Mouse (Mus musculus) hindbrain, embryonic 11.5 days (tissue): Measurements from ENCODE around the gene Lamc1. TPM values are rescaled to one million over a fixed set of nuclear protein-coding genes. Genes with fewer than 3 reads are reported as not detected.

Experiments used
- ATAC-seq: fragments of 200-750 bp; cut with Nextera tagmentation; 2 replicates; pipeline ENCODE4 v1.8.0; 2017; ENCODE audit warnings: mild to moderate bottlenecking, moderate TSS enrichment, moderate library complexity; ENCODE audit not compliant: low FRiP score
- DNase-seq: peaks from one replicate; pipeline ENCODE4 v3.0.0-alpha.2; 2015; ENCODE audit warnings: low spot score
- H3K27ac ChIP-seq: fragments of 300-500 bp; sonication (generic); 2 replicates; pipeline ENCODE4 v1.5.1; 2014; ENCODE audit warnings: mild to moderate bottlenecking, low read depth, low read length
- H3K27me3 ChIP-seq: fragments of 300-500 bp; sonication (generic); 2 replicates; pipeline ENCODE4 v1.6.1; 2014; ENCODE audit warnings: mild to moderate bottlenecking, low read length, moderate library complexity, mixed read lengths; ENCODE audit not compliant: control insufficient read depth, insufficient read depth
- H3K36me3 ChIP-seq: fragments of 300-500 bp; sonication (generic); 2 replicates; pipeline ENCODE4 v1.6.1; 2014; ENCODE audit warnings: mild to moderate bottlenecking, low read length, moderate library complexity, mixed read lengths; ENCODE audit not compliant: control insufficient read depth, insufficient read depth
- H3K4me1 ChIP-seq: fragments of 300-500 bp; sonication (generic); replicated peaks from 2 replicates; pipeline ENCODE4 v1.6.1; 2014; ENCODE audit warnings: low read length, mixed read lengths; ENCODE audit not compliant: control insufficient read depth, insufficient read depth
- H3K4me2 ChIP-seq: fragments of 300-500 bp; sonication (generic); replicated peaks from 2 replicates; pipeline ENCODE4 v1.6.1; 2014; ENCODE audit warnings: mild to moderate bottlenecking, low read depth, low read length
- H3K4me3 ChIP-seq: fragments of 300-500 bp; sonication (generic); 2 replicates; pipeline ENCODE4 v1.5.1; 2014; ENCODE audit warnings: low read depth, low read length
- H3K9ac ChIP-seq: fragments of 300-500 bp; sonication (generic); 2 replicates; pipeline ENCODE4 v1.6.1; 2014; ENCODE audit warnings: low read depth, low read length
- H3K9me3 ChIP-seq: fragments of 300-500 bp; sonication (generic); 2 replicates; pipeline ENCODE4 v1.6.1; 2016; ENCODE audit warnings: low read length; ENCODE audit not compliant: control insufficient read depth
- WGBS: fragments of 180-500 bp; shearing (Covaris S2); extraction: QIAGEN DNeasy Blood & Tissue Kit; methylation state at CpG from one replicate; pipeline ENCODE4 v1.1.7; 2014; 5-methylcytosine and 5-hydroxymethylcytosine counted together
- polyA plus RNA-seq: library from polyadenylated mRNA; unstranded; fragments of >200 nt; fragmentation: Nextera tagmentation; extraction: Ambion mirVana; gene quantifications from 2 replicates; pipeline ENCODE4 v1.2.1, GENCODE M21; 2014

Lamc1 gene
- 25.3 and 28.4 TPM in 2 replicates for polyA plus RNA-seq

- peak; percentile 91 for DNase-seq
- Histone ChIP-seq H3K27ac (peak within 1 kb of the TSS; percentile 85), H3K4me3 (peak within 1 kb of the TSS; percentile 95), H3K36me3 (no peaks in the 10 kb centered on the region), H3K27me3 (no peaks in the 10 kb centered on the region), H3K9ac (peak within 1 kb of the TSS; percentile 76), H3K4me2 (peak within 1 kb of the TSS; percentile 97), H3K4me1 (0 out of 2 replicates have a peak, but pooled peaks cover 2% of the 10 kb centered on the region), H3K9me3 (no peaks in the 10 kb centered on the region)
- WGBS = under 1% methylated on average over 57 of the region's 85 CpGs
- peak; percentile 93 for ATAC-seq
Measured at GRCm38 (mm10) chr1:153332444-153333295, at the start of gene Lamc1. Lamc1 (minus strand) TSS chr1:153332786.

DNA sequence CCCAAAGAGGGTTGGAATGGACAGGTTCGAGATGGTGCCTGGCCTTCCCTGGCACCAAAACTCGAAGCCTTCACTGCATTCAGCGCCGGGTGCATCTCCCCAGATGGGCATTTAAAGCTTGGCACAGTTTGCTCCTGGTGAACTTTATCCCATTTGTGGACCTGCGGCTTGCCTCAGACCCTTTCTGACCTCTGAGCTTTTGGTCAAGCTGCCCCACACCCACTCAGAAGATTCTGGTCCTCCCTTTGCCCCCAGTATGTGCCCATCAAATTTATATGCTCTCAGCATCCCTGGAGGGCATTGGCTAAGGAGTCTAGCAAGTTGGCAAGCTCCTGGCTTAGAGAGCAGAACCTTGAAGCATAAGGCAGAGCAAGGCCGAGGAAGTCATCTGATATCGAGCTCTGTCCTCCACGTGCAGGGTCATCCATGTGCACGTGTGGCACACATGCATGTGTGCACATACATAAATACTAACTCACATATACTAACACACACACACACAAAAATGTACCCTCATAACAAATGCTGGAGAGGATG, 48.2 kb upstream of the Lamc1 start:
- H3K4me2 ChIP-seq = no peak overlapping the region
- H3K4me3 ChIP-seq = no peak overlapping the region
- no peak overlapping the region for H3K9ac ChIP-seq
- ATAC-seq (no peak), DNase-seq (no peak)
- no peaks in the 10 kb centered on the region for H3K27me3 ChIP-seq
- H3K4me1 ChIP-seq = no peaks in the 10 kb centered on the region
- H3K9me3 ChIP-seq = no peaks in the 10 kb centered on the region
- no peak overlapping the region for H3K27ac ChIP-seq
- H3K36me3 ChIP-seq = no peaks in the 10 kb centered on the region
- WGBS = 87% methylated on average over 9 of the region's 9 CpGs

GRCm38 (mm10) chr1:153379832-153380231, 47.2 kb upstream of the Lamc1 start:
- no peaks in the 10 kb centered on the region for H3K27me3 ChIP-seq
- no peaks in the 10 kb centered on the region for H3K36me3 ChIP-seq
- DNase-seq (no peak), ATAC-seq (no peak)
- no peak overlapping the region for H3K4me3 ChIP-seq
- H3K4me2 ChIP-seq = no peak overlapping the region
- H3K9me3 ChIP-seq = no peaks in the 10 kb centered on the region
- no peak overlapping the region for H3K27ac ChIP-seq
- H3K4me1 ChIP-seq = no peaks in the 10 kb centered on the region
- WGBS = 82% methylated on average over 5 of the region's 5 CpGs
- no peak overlapping the region for H3K9ac ChIP-seq

- DNase-seq = no peak
- no peak overlapping the region for H3K4me2 ChIP-seq
- no peak overlapping the region for H3K27ac ChIP-seq
- H3K4me3 ChIP-seq = no peak overlapping the region
- no peak for ATAC-seq
- H3K4me1 ChIP-seq = no peaks in the 10 kb centered on the region
- H3K27me3 ChIP-seq = no peaks in the 10 kb centered on the region
- H3K9me3 ChIP-seq = no peaks in the 10 kb centered on the region
- H3K36me3 ChIP-seq = no peaks in the 10 kb centered on the region
- H3K9ac ChIP-seq = no peak overlapping the region
- 70% methylated on average over 6 of the region's 6 CpGs for WGBS
Measured at GRCm38 (mm10) chr1:153378587-153378986, 46.0 kb upstream of the Lamc1 start.

DNA sequence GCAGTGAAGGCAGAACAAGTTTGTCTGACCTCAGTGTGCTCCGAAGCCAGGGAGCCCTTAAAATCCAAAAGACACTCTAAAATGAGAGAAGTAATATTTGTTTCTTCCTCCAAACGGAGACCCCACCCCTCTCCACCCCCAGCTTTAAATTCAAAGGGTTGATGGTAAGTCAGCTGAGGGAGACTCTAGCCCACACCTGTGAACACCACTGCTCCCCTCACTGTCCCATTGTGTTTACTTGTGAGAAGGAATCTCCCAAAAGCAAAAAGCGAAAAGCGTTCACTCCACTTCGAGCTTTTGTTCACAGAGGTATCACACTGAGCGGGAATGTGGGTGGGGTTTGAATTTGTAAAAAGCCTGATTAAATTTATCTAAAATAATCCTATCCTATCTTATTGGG, 43.9 kb upstream of the Lamc1 start:
- Histone ChIP-seq H3K4me2 (no peak overlapping the region), H3K36me3 (no peaks in the 10 kb centered on the region), H3K27me3 (no peaks in the 10 kb centered on the region), H3K27ac (no peak overlapping the region), H3K9ac (no peak overlapping the region), H3K9me3 (no peaks in the 10 kb centered on the region), H3K4me3 (no peak overlapping the region), H3K4me1 (no peaks in the 10 kb centered on the region)
- 20% methylated on average over 6 of the region's 6 CpGs for WGBS
- ATAC-seq (no peak), DNase-seq (no peak)

GRCm38 (mm10) chr1:153374136-153374535, 41.5 kb upstream of the Lamc1 start:
- ATAC-seq (no peak), DNase-seq (no peak)
- Histone ChIP-seq H3K9me3 (no peaks in the 10 kb centered on the region), H3K4me1 (no peaks in the 10 kb centered on the region), H3K27ac (no peak overlapping the region), H3K27me3 (no peaks in the 10 kb centered on the region), H3K9ac (no peak overlapping the region), H3K4me2 (no peak overlapping the region), H3K36me3 (no peaks in the 10 kb centered on the region), H3K4me3 (no peak overlapping the region)
- 81% methylated on average over 4 of the region's 4 CpGs for WGBS

GRCm38 (mm10) chr1:153371846-153372245, 39.3 kb upstream of the Lamc1 start:
- H3K36me3 ChIP-seq = no peaks in the 10 kb centered on the region
- no peak overlapping the region for H3K27ac ChIP-seq
- no peaks in the 10 kb centered on the region for H3K27me3 ChIP-seq
- ATAC-seq = no peak
- WGBS = 92% methylated on average over 3 of the region's 3 CpGs
- no peaks in the 10 kb centered on the region for H3K4me1 ChIP-seq
- no peak for DNase-seq
- no peak overlapping the region for H3K4me3 ChIP-seq
- H3K9ac ChIP-seq = no peak overlapping the region
- H3K9me3 ChIP-seq = no peaks in the 10 kb centered on the region
- no peak overlapping the region for H3K4me2 ChIP-seq

DNA sequence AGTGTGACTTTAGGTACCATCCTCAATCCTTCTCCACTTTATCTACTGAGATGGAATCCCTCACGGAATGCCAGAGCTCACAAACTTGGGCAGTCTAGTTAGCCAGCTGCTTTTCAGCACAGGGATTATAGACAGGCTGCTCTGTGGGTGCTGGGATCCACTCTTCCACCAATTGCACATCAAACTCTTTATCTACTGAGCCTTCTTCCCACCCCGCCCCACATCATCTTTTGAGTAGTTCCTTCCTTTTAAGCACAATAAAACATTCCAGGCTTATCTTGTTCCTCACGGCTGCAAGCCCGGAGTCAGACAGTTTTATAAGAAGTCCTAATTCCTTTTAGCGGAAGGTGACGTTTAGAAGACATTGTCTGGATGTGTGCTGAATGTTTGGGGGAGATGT, 36.4 kb upstream of the Lamc1 start:
- Histone ChIP-seq H3K27ac (no peak overlapping the region), H3K36me3 (no peaks in the 10 kb centered on the region), H3K9ac (no peak overlapping the region), H3K4me2 (no peak overlapping the region), H3K4me3 (no peak overlapping the region), H3K9me3 (no peaks in the 10 kb centered on the region), H3K27me3 (no peaks in the 10 kb centered on the region), H3K4me1 (no peaks in the 10 kb centered on the region)
- 83% methylated on average over 6 of the region's 6 CpGs for WGBS
- ATAC-seq (no peak), DNase-seq (no peak)

GRCm38 (mm10) chr1:153367048-153367447, 34.5 kb upstream of the Lamc1 start:
- Histone ChIP-seq H3K27me3 (no peaks in the 10 kb centered on the region), H3K4me1 (no peaks in the 10 kb centered on the region), H3K4me2 (no peak overlapping the region), H3K9me3 (no peaks in the 10 kb centered on the region), H3K9ac (no peak overlapping the region), H3K4me3 (no peak overlapping the region), H3K36me3 (no peaks in the 10 kb centered on the region), H3K27ac (no peak overlapping the region)
- DNase-seq (no peak), ATAC-seq (no peak)
- WGBS = 72% methylated on average over 5 of the region's 5 CpGs
